Mouse (Mus musculus): Measurements from ENCODE around the gene Itgb5. TPM values are rescaled to one million over a fixed set of nuclear protein-coding genes. Genes with fewer than 3 reads are reported as not detected.

Itgb5 gene
- polyA plus RNA-seq, 1 experiment from 2014 or later, result 13.8 TPM

DNA sequence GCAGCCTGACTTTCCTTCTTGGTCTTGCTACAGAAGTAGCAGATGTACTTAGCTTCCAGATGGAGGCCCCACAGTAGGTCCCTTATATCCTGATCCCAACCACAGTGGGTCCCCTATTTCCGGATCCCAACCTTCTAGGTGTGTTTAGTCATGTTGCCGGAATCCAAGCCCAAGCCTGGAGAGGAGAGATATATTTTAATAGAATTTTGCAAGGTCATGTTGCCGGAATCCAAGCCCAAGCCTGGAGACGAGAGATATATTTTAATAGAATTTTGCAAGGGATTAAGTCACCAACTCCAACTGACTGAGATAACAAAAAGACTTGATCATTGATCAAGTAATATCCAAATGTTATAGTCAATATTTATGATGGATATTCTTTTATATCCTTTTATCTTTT is 51.3 kb downstream of the Itgb5 start:
- Histone ChIP-seq H3K27me3 (ENCODE audit: control insufficient read depth, insufficient read depth, low read length) (no peaks in the 10 kb centered on the region), H3K36me3 (ENCODE audit: control insufficient read depth, insufficient read depth, low read length) (no peaks in the 10 kb centered on the region), H3K9ac (replicated peaks; ENCODE audit: low read depth, low read length) (no peak overlapping the region), H3K9me3 (ENCODE audit: control insufficient read depth, low read length) (no peaks in the 10 kb centered on the region), H3K4me1 (ENCODE audit: control insufficient read depth, insufficient read depth, low read length) (no peaks in the 10 kb centered on the region), H3K4me2 (ENCODE audit: low read depth, low read length) (no peak overlapping the region), H3K27ac (ENCODE audit: low read depth, low read length) (no peak overlapping the region), H3K4me3 (ENCODE audit: low read depth, low read length) (no peak overlapping the region)
- WGBS, result 97% methylated on average over 4 of the region's 4 CpGs
- ATAC-seq (ENCODE audit: low read depth), result no peak

DNA sequence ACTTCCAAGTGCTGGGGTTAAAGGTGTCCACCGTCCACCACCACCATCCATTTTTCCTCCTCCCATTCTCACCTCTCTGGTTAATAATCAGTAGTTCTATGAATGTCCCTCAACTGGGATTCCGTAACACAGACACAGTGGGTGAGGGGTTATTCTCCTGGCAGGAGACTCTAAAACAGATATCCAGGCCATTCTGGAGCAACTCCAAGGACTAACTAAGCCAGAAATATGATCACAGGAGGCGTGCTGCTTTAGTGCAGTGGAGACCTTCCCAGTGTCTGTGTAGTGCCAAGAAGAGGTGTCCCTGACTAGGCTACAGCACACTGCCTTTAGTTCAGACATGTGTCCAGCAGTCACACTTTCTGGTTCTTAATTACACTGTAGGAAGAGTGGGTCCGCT is 53.1 kb downstream of the Itgb5 start:
- Histone ChIP-seq H3K4me1 (ENCODE audit: control insufficient read depth, insufficient read depth, low read length) (no peaks in the 10 kb centered on the region), H3K4me2 (ENCODE audit: low read depth, low read length) (no peak overlapping the region), H3K4me3 (ENCODE audit: low read depth, low read length) (no peak overlapping the region), H3K27ac (ENCODE audit: low read depth, low read length) (no peak overlapping the region), H3K9me3 (ENCODE audit: control insufficient read depth, low read length) (no peaks in the 10 kb centered on the region), H3K9ac (replicated peaks; ENCODE audit: low read depth, low read length) (no peak overlapping the region), H3K36me3 (ENCODE audit: control insufficient read depth, insufficient read depth, low read length) (no peaks in the 10 kb centered on the region), H3K27me3 (ENCODE audit: control insufficient read depth, insufficient read depth, low read length) (no peaks in the 10 kb centered on the region)
- 72% methylated on average over 4 of the region's 4 CpGs for WGBS
- no peak for ATAC-seq (ENCODE audit: low read depth)

DNA sequence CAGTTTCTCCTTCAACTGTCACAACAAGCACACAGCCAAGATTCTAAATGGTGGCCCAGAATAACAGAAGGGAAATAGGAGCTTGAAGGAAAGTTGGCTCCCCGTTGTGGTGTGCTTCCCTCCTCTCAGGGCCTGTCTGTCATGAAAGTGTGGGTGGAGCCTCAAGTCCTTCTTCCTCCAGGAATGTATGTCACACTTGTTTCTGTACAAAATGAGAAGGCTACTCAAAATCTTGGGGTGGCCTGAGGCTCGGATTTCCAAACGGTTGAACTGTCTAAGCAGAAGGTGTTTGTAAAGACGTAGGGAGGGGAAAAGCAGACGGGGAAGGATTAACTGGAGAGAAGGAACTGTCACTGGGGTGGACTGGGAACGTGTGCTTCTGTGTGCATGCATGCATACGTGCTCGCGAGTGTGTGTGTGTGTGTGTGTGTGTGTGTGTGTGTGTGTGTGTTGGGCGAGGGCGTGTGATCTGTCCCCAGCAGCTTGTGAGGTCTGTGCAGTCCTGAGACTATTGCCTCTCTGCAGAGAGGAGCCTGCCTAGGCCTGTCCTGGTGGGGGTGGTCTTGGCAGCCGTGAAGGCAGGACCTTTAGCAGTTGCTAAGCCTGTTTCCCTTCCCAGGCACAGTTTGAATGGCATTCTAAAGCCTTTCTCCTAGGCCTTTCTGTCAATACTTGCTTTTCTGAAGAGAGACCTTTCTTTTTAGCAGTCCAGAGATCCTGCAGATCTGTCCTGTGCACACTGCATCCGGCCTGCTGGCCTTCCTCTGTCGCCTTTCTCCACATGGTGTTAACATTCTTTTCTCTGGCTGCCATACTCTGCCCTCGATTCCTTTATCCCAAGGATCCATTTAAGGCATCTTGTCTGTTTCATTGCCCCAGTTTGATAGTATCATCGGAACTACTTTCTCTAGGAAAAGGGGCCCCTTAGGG is 53.8 kb downstream of the Itgb5 start:
- H3K27ac ChIP-seq (ENCODE audit: low read depth, low read length), result no peak overlapping the region; the same call in 1 of the 2 replicates
- no peaks in the 10 kb centered on the region for H3K36me3 ChIP-seq (ENCODE audit: control insufficient read depth, insufficient read depth, low read length)
- 64% methylated on average over 16 of the region's 16 CpGs for WGBS
- H3K27me3 ChIP-seq (ENCODE audit: control insufficient read depth, insufficient read depth, low read length), result no peaks in the 10 kb centered on the region
- no peak overlapping the region for H3K4me2 ChIP-seq (ENCODE audit: low read depth, low read length)
- H3K4me1 ChIP-seq (ENCODE audit: control insufficient read depth, insufficient read depth, low read length), result no peaks in the 10 kb centered on the region
- ATAC-seq (ENCODE audit: low read depth), result peak; percentile 44; the same call in 1 of the 2 replicates
- no peaks in the 10 kb centered on the region for H3K9me3 ChIP-seq (ENCODE audit: control insufficient read depth, low read length)
- H3K4me3 ChIP-seq (ENCODE audit: low read depth, low read length), result no peak overlapping the region
- H3K9ac ChIP-seq (replicated peaks; ENCODE audit: low read depth, low read length), result no peak overlapping the region

DNA sequence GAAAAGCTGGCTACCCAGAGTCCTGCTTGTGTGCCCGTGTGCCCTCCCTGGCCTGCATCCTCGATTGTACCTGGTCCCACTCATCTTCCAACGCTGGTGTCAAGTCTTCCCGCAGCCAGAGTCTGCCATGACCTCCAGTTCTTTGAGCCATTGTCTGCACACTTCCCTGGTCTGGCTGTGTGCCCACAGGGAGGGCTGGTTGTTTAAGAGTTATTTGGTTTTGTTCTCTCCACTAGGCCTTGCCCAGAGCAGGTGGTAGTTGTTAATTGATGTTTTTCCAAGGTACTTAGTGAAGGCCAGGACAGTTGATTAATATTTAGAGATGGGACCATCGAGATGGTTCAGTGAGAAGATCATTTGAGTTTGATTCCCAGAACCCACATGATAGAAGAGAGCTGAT is 54.7 kb downstream of the Itgb5 start:
- H3K4me1 ChIP-seq (ENCODE audit: control insufficient read depth, insufficient read depth, low read length), result no peaks in the 10 kb centered on the region
- H3K36me3 ChIP-seq (ENCODE audit: control insufficient read depth, insufficient read depth, low read length), result no peaks in the 10 kb centered on the region
- no peaks in the 10 kb centered on the region for H3K27me3 ChIP-seq (ENCODE audit: control insufficient read depth, insufficient read depth, low read length)
- 69% methylated on average over 5 of the region's 5 CpGs for WGBS
- H3K27ac ChIP-seq (ENCODE audit: low read depth, low read length), result no peak overlapping the region
- no peak overlapping the region for H3K4me3 ChIP-seq (ENCODE audit: low read depth, low read length)
- no peak overlapping the region for H3K9ac ChIP-seq (replicated peaks; ENCODE audit: low read depth, low read length)
- no peak for ATAC-seq (ENCODE audit: low read depth)
- H3K4me2 ChIP-seq (ENCODE audit: low read depth, low read length), result no peak overlapping the region
- no peaks in the 10 kb centered on the region for H3K9me3 ChIP-seq (ENCODE audit: control insufficient read depth, low read length)

DNA sequence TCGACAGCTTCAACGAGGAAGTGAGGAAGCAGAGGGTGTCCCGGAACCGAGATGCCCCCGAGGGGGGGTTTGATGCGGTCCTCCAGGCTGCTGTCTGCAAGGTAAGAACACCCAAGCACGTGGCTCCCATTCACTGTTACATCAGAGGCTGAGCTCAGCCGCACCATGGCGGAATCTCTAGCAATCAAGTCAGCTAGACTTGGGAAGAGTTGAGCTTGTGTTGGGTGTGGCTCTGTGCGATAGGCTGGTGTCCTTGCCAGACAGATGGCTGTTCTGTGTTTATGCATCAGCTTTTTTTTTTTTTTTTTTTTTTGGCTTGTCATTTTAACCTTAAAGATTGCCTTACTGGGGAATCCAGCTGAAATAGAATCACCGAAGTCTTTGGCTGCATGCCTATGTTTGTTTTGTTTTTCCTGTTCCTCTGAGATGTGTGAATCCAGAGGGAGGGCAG is 55.6 kb downstream of the Itgb5 start:
- no peaks in the 10 kb centered on the region for H3K9me3 ChIP-seq (ENCODE audit: control insufficient read depth, low read length)
- no peak for ATAC-seq (ENCODE audit: low read depth)
- H3K4me1 ChIP-seq (ENCODE audit: control insufficient read depth, insufficient read depth, low read length), result no peaks in the 10 kb centered on the region
- 90% methylated on average over 11 of the region's 11 CpGs for WGBS
- H3K27me3 ChIP-seq (ENCODE audit: control insufficient read depth, insufficient read depth, low read length), result no peaks in the 10 kb centered on the region
- H3K27ac ChIP-seq (ENCODE audit: low read depth, low read length), result no peak overlapping the region
- no peak overlapping the region for H3K4me3 ChIP-seq (ENCODE audit: low read depth, low read length)
- H3K4me2 ChIP-seq (ENCODE audit: low read depth, low read length), result no peak overlapping the region
- no peaks in the 10 kb centered on the region for H3K36me3 ChIP-seq (ENCODE audit: control insufficient read depth, insufficient read depth, low read length)
- no peak overlapping the region for H3K9ac ChIP-seq (replicated peaks; ENCODE audit: low read depth, low read length)

DNA sequence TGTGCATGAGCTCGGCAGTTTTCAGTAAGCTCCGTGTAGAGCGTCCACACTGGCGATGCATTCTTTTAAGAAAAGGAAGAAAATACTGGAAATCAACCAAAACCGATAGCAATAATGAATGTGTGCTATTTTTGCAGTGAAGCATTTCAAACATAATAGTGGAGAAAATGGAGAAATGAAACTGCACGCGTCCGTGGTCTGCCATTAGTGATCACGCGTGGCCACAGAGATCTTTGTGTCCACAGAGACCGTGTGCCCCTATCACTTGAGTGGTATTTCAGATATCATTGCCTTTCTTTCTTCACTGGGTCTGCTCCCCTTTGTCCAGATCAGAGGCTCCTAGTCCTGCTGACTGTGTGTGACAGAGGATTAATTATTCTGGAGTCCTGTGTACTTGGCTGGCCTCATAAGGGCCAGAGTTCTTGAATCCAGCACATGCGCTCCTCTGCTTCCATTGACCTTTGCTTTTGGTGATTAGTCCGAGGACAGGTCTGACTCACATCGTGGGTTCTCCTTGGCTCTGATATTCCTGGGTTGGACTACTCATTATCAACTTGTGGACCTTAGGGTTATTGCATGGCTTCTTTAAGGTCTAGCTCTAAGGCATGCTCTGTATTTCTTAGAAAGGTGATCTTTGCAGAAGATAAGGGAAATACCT is 56.3 kb downstream of the Itgb5 start:
- H3K27ac ChIP-seq (ENCODE audit: low read depth, low read length), result no peak overlapping the region
- H3K4me2 ChIP-seq (ENCODE audit: low read depth, low read length), result no peak overlapping the region
- ATAC-seq (ENCODE audit: low read depth), result no peak
- whole genome bisulfite sequencing, result 92% methylated on average over 14 of the region's 14 CpGs
- no peaks in the 10 kb centered on the region for H3K4me1 ChIP-seq (ENCODE audit: control insufficient read depth, insufficient read depth, low read length)
- no peak overlapping the region for H3K9ac ChIP-seq (replicated peaks; ENCODE audit: low read depth, low read length)
- H3K9me3 ChIP-seq (ENCODE audit: control insufficient read depth, low read length), result no peaks in the 10 kb centered on the region
- no peaks in the 10 kb centered on the region for H3K27me3 ChIP-seq (ENCODE audit: control insufficient read depth, insufficient read depth, low read length)
- no peaks in the 10 kb centered on the region for H3K36me3 ChIP-seq (ENCODE audit: control insufficient read depth, insufficient read depth, low read length)
- no peak overlapping the region for H3K4me3 ChIP-seq (ENCODE audit: low read depth, low read length)

DNA sequence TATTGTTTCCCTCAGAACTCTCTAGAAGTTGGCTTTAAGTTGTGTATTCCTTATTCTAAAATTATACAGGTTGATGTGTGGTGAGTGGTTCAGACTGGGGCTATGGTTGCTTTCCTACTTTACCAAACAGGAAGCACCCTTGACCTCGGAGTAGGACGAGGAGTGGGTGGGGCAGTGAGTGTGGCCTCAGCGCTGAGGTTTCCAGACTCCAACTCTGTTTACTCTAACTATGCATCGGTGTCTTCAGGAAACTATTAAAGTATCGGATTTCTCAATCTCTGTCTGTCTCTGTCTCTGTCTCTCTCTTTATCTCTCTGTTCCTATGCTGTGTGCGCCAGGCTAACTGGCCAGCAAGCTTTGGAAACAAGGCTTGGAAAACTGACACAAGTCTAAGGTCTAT is 57.2 kb downstream of the Itgb5 start:
- Histone ChIP-seq H3K4me1 (ENCODE audit: control insufficient read depth, insufficient read depth, low read length) (peaks cover 6% of the 10 kb centered on the region; the same call in 1 of the 2 replicates), H3K9ac (replicated peaks; ENCODE audit: low read depth, low read length) (no peak overlapping the region), H3K36me3 (ENCODE audit: control insufficient read depth, insufficient read depth, low read length) (no peaks in the 10 kb centered on the region), H3K27ac (ENCODE audit: low read depth, low read length) (no peak overlapping the region), H3K4me2 (ENCODE audit: low read depth, low read length) (no peak overlapping the region), H3K4me3 (ENCODE audit: low read depth, low read length) (no peak overlapping the region), H3K27me3 (ENCODE audit: control insufficient read depth, insufficient read depth, low read length) (no peaks in the 10 kb centered on the region), H3K9me3 (ENCODE audit: control insufficient read depth, low read length) (no peaks in the 10 kb centered on the region)
- no peak for ATAC-seq (ENCODE audit: low read depth)
- 66% methylated on average over 6 of the region's 6 CpGs for WGBS

DNA sequence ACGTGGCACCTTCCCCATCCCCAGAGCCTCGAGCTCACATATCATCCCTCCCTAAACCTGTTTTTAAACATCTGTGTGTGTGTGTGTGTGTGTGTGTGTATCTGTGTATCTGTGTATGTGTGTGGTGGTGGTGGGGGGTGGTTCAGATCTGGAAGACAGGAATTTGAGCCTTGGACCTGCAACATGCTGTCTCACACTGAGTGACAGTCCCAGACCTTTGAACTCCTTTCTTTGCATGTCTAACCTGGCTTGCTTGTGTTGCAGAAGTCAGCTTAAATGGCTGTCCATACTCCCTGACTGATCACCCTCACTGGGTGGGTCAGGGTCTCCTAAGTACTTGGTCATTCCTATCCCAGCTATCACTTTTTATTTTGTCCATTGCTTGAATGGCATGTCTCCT is 58.5 kb downstream of the Itgb5 start:
- Histone ChIP-seq H3K27me3 (ENCODE audit: control insufficient read depth, insufficient read depth, low read length) (no peaks in the 10 kb centered on the region), H3K9me3 (ENCODE audit: control insufficient read depth, low read length) (no peaks in the 10 kb centered on the region), H3K36me3 (ENCODE audit: control insufficient read depth, insufficient read depth, low read length) (no peaks in the 10 kb centered on the region), H3K4me1 (ENCODE audit: control insufficient read depth, insufficient read depth, low read length) (peaks cover 15% of the 10 kb centered on the region; the same call in 1 of the 2 replicates), H3K9ac (replicated peaks; ENCODE audit: low read depth, low read length) (no peak overlapping the region), H3K4me3 (ENCODE audit: low read depth, low read length) (no peak overlapping the region), H3K27ac (ENCODE audit: low read depth, low read length) (no peak overlapping the region), H3K4me2 (ENCODE audit: low read depth, low read length) (no peak overlapping the region)
- WGBS, result 88% methylated on average over 2 of the region's 2 CpGs
- ATAC-seq (ENCODE audit: low read depth), result no peak

DNA sequence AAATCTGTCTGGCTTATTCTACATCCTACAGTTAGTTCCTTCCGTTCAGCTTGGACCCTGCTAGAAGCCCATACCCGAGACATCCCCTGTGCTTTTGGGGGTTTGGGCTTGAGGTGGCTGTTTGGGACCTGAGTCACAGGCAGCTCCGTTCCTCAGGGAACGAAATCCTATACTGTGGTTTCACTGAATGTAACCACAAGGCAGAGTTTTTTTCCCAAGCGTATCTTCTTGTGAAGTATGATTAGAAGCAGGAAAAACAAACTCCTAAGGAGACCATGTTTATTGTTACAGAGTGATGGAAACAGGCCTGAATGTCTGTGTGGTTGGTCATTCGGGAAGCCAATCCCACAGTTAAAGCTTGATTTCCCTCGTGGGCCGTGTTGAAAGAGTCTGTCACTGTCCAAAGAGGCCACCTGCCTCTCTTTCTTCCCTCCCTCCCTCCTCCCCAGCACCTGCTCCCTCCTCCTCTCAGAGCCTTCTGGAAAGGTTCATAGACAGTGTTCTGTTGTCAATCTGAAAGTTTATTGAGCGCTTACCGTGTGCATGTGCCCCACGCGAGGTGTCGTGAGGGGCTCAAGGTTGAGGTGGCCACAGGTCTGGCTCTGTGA is 59.6 kb downstream of the Itgb5 start:
- 75% methylated on average over 13 of the region's 13 CpGs for WGBS
- no peaks in the 10 kb centered on the region for H3K27me3 ChIP-seq (ENCODE audit: control insufficient read depth, insufficient read depth, low read length)

More for the DNA sequence above, 59.6 kb downstream of the Itgb5 start:
- H3K9me3 ChIP-seq (ENCODE audit: control insufficient read depth, low read length), result no peaks in the 10 kb centered on the region
- H3K36me3 ChIP-seq (ENCODE audit: control insufficient read depth, insufficient read depth, low read length), result no peaks in the 10 kb centered on the region
- H3K27ac ChIP-seq (ENCODE audit: low read depth, low read length), result no peak overlapping the region
- H3K4me2 ChIP-seq (ENCODE audit: low read depth, low read length), result no peak overlapping the region
- no peak for ATAC-seq (ENCODE audit: low read depth)
- H3K4me1 ChIP-seq (ENCODE audit: control insufficient read depth, insufficient read depth, low read length), result peaks cover 15% of the 10 kb centered on the region; the same call in 1 of the 2 replicates
- no peak overlapping the region for H3K4me3 ChIP-seq (ENCODE audit: low read depth, low read length)
- H3K9ac ChIP-seq (replicated peaks; ENCODE audit: low read depth, low read length), result no peak overlapping the region
